Mouse (Mus musculus) heart, postnatal 14 days (tissue): ENCODE measurements at regions not wholly inside any gene's neighbourhood (a gene's known extent, or its start where the extent isn't known, plus 50 kb on each side); places are given as distances from the start of the nearest gene placed in this dataset.
A peak's percentile ranks its signal among the peaks of the same experiment; 100 is the strongest.

Experiments used
- DNase-seq, 2 experiments: peaks; one replicate each; pipeline ENCODE4 v3.0.0; 2021 to 2022
- intact Hi-C: fragments of 180-260 bp; cut with DNase I; formaldehyde crosslinking; loops from one replicate; pipeline ENCODE4 v1.15.1; 2025

DNA sequence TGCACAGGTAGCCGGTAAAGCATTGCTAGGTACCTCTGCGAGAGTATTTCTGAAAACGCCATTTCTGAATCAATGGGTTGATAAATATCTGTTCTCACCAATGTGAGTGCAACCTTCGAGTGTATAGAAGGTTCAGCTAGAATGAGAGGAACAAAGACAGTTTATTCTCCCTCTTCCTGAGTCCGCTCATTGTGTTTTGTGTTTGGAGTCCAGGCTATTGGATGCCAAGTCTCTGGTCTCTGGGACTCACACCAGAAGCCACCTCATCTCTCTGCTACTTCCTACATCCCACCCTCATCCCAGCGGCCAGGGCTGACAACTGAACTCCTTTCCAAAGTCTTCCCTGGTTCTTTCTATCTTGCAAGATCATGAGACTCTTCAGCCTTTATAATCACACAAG lies 62.7 kb downstream of the Lrrc30 start:
- intact Hi-C loops: loop anchor here (5.0 kb wide), 1 partner anchor 58 kb away; no protein-coding TSS in a partner anchor
- DNase-seq: no peak

DNA sequence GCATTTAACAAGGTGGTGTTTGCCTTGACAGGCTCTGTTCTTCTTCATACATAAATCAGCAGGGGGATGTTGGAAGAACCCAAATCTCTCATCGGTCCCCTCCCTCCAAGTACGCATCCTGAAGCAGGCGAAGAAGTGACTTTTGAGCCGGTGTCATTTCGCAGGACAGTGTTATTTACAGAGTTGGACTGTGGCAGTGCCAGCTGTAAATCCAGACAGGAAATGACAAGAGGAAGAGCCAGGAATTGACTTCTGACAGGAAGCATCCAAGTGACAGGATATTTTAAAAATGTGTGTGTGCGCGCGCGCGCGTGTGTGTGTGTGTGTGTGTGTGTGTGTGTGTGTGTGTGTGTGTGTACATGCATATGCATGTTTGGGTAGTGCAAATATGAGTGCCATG lies 66.3 kb downstream of the Lrrc30 start:
- intact Hi-C loops: loop anchor here (5.0 kb wide), 1 partner anchor 54 kb away; no protein-coding TSS in a partner anchor
- DNase-seq: no peak

GRCm38 (mm10) chr17:67565746-67566145 lies 66.8 kb downstream of the Lrrc30 start:
- intact Hi-C loops: loop anchor here (5.0 kb wide), 1 partner anchor 53 kb away; no protein-coding TSS in a partner anchor
- peak in 1 of 2 experiments; percentile 18 for DNase-seq

DNA sequence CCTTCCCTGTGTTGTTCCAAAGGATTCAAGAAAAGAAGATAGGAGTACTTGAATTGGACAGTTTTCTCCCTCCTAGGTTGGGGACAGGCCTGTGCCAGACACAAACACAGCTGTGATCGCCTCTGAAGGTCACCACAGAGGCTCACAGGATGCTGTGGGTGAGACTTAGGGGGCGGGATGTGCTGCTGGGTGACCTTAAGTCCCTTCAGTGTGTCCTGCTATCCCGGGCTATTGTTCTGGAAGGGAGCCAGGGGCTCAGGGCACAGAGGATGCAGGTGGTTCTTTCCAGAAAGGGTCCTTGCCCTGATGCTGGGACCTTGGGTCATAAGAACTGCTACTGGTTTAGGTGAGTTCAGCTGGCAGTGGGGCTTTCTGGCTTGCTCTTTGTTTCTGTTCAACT lies 67.7 kb downstream of the Lrrc30 start:
- intact Hi-C loops: loop anchor here (5.0 kb wide), 1 partner anchor 53 kb away; no protein-coding TSS in a partner anchor
- DNase-seq: peak; percentile 14 to 33

DNA sequence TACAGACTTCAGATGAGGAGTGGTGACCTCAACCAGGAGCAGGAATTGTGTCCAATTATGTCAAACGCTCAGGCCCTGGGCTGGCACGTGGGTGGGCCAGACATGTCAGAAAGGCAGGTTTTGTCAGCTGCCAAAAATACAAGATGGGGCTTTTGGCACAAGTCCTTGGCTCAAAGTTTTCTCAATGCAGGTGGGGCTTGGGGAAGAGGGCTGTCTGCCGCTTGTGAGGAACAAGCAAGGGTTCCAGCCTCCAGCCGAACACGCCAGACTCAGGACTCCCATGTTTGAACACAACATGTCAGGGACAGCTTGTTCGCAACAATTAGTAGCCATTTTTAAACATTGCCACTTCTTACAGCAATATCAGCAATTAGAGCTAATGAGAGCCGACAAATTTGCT lies 69.5 kb downstream of the Lrrc30 start:
- intact Hi-C loops: no loop called here
- no peak for DNase-seq

DNA sequence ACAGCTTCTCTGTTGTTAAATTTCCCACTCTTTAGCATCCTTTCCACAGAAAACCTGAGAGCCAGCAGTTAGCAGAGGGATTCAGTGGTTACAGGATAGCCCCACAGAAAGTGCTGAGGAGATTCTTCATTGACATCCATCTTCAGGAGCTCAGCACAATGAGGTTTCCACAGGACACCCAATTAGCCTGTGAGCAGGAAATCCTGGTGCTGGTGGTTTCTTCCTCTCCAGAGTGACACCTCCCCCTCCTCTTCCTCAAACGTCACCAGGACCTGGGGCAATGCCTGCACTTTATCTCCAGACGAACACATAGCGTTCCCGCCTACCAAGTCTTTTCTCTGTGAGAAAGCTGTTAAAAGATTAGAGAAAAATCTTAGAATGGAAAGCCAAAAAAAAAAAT lies 70.7 kb downstream of the Lrrc30 start:
- peak in 1 of 2 experiments; percentile 6 for DNase-seq
- intact Hi-C loops: no loop called here

GRCm38 (mm10) chr17:67557351-67557870 lies 75.1 kb downstream of the Lrrc30 start:
- intact Hi-C loops: loop anchor here (5.0 kb wide), 1 partner anchor 35 kb away; no protein-coding TSS in a partner anchor
- DNase-seq: no peak

DNA sequence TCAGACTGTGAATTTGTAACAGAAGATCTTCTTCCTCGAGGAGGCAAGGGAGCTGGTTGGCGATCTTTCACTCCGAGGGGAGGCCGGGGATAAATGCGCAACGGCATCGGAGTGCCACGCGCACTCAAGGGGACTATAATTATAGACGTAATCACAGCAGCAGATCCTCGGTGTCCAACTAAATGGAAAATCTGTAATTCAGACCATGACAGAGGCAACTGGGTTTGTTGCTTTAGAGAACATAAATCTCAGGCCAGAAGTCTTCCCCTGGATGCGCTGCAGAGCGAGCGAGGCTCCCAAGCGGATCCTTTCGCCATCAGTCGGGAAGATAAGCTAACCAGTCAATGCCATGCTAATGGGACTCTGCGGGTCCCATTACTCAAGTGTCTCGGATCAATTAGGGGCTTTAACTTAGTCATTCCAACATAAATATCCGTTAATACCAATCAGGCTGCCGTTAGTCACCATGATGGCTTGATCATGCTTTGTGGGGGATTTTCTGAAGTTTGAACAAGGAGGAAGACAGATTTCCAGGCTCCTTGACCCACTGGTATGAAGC lies 79.9 kb downstream of the Lrrc30 start:
- DNase-seq: no peak
- intact Hi-C loops: no loop called here

DNA sequence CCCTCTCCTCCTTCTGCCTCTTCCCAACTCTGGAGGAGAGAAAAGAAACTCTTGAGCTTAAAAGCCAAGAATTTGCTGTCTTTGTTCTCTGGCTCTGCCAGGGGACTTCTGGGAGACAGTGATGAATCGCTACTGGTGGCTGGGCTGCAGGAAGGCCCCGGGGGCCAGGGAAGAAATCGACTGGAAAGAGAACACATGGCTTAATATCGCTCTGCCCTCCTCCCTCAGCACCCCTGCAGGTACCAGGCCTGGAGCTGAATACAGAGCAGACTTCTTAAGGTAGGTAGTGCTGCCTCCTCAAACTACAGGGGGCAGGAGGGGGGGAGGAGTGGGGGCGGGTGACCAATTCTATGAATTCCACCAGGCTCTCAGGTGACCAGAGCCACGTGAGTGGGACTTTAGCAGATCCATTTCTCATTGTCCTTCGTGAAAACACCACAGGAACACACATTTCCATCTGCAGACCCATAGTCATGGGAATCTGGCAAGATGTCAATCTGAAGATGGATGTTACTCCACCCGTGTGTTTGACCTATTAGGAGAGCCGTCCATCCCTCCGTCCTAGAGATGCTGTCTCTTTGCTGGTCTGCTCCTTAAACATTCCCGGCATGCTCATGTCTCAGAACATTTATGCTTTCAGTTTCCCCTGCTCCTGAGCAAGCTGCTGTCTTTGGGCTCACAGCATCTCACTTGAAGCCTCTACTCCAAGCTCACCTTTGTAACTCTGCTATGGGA lies 83.4 kb downstream of the Lrrc30 start:
- peak in 1 of 2 experiments; percentile 4 for DNase-seq
- intact Hi-C loops: no loop called here

GRCm38 (mm10) chr17:67544410-67544809 lies 88.1 kb downstream of the Lrrc30 start:
- intact Hi-C loops: no loop called here
- DNase-seq: no peak

GRCm38 (mm10) chr17:67532331-67532730 lies 100.2 kb downstream of the Lrrc30 start:
- DNase-seq: no peak
- intact Hi-C loops: no loop called here

DNA sequence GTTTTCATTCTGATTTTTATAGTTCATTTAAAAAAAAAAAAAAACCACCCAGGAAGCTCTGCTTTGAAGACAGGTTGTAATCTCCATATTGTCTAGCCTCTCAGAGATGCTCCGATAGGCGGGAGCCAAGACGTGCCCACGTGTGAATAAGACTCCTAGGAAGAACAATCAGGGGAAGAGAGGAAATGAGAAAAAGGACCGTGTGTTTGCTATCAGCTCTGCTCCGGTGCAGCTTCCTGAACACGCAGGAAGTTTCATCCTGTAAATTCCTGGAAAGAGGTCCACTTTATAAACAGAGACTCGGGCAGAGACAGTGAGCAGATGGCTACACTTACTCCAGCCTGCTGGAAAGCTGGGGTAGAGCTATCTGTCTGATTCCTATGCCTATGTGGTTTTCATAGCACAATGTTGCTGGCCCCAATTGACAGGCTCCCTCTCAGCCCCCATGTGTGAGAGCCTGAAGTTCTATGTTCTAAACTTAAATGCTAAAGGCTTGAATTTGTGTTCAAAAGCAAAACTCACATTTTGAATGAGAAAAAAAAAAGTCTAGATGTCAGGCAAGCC lies 111.6 kb downstream of the Lrrc30 start:
- intact Hi-C loops: loop anchor here (5.0 kb wide), 1 partner anchor 36 kb away; no protein-coding TSS in a partner anchor
- no peak for DNase-seq

- peak in 1 of 2 experiments; percentile 19 for DNase-seq
- intact Hi-C loops: no loop called here
These were observed 116.8 kb downstream of the Lrrc30 start for GRCm38 (mm10) chr17:67515601-67516147.

DNA sequence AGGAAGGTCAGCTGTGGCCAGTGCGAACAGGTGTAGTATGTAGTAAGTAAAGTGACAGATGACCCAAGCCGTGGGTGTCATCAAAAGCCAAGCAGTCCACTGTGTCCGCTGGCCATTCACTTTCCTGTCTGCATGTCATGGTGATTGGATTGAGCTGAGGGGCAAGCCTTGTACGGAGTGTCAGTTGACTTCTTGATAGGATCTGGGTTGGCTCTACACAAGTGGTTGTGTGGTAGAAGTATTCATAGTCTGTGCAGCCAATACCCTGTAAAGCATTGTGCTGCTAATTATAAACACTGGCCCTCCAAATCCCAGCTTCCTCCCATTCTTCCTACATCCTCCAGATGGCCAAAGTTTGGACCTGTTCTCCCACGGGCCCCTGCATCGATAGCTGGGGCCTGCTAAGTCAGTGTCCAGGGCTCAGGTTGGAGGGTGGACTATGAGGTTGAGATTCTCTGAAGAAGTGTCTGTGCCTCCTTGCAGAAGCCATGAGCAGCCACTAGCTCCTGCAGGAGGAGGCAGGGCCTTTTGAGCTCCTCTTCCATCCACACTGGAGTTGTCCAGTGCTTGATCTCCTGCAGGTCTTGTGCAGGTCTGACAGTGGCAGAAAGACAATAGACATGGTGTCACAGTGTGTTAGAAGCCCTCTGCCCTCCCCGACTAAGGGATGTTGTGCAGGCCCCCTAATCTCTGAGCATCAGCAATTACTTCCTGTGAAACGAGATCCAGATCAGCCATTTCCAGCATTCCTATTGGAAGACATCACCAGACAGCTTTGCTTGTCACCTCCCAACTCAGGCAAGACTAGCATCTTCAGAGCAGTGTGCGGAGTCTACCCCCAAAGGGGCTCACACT lies 117.9 kb downstream of the Lrrc30 start:
- intact Hi-C loops: loop anchor here (5.0 kb wide), 3 partner anchors 37 to 107 kb away; no protein-coding TSS in a partner anchor
- peak; percentile 37 to 40 for DNase-seq

DNA sequence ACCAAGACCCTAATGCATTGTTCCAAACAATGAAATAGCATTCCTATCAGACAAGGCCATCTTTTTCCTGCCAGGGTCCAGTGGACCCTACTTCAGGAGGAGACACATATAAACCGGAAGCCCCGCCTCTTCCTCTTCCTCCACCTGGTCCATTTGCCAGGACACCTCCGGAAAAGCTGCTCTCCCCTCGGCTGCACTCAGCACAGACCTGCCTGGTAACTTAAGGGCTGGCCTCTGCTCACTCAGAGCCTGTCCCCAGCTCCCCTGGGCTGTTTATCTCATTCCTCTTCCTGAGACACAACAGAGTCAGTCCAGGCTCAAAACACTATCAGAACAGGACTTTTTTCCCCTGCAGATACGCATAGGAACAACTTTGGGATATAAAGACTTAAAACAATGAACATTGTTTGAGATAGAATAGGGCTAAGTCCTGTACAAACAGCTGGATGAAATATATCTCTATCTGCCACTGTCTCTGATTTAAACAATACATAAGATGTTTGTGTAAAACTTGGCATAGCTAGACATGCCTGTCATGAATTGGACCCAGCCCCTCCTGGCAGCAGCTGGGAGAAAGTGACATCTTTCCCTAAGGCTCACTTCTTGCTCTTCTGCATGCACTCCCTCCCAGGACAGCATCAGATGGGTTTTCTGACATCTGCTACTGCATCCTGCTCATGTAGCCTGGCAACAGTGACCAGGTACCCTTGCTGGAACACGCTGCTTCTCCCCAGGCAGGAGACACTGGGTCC lies 119.6 kb downstream of the Lrrc30 start:
- DNase-seq: peak; percentile 58 to 70
- intact Hi-C loops: loop anchor here (2.0 to 5.0 kb wide), 4 partner anchors 36 to 158 kb away; partner anchors contain the start of gene Ptprm

DNA sequence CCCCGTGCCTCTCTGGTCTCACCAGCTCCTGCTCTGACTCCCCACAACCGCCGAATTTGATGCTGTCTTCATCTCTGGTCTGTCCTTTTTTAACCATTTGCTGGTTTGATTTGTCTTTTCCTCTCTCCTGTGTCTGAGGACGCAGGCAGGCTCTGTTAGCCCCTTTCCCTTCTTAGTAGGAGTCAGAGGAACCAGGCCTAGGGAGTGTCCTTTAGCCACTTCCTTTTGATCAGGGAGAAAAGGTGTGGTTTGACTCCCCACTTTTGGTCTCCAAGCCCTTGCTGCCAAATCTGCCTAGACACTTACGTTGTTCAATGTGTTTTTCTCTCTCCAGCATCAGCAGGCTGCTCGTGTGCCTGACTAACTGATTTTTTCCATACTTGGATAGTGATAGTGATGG lies 120.5 kb downstream of the Lrrc30 start:
- peak in 1 of 2 experiments; percentile 23 for DNase-seq
- intact Hi-C loops: loop anchor here (2.0 to 5.0 kb wide), 4 partner anchors 35 to 157 kb away; partner anchors contain the start of gene Ptprm

GRCm38 (mm10) chr17:67509921-67510320 lies 122.6 kb downstream of the Lrrc30 start:
- intact Hi-C loops: loop anchor here (5.0 kb wide), 3 partner anchors 33 to 103 kb away; no protein-coding TSS in a partner anchor
- no peak for DNase-seq

DNA sequence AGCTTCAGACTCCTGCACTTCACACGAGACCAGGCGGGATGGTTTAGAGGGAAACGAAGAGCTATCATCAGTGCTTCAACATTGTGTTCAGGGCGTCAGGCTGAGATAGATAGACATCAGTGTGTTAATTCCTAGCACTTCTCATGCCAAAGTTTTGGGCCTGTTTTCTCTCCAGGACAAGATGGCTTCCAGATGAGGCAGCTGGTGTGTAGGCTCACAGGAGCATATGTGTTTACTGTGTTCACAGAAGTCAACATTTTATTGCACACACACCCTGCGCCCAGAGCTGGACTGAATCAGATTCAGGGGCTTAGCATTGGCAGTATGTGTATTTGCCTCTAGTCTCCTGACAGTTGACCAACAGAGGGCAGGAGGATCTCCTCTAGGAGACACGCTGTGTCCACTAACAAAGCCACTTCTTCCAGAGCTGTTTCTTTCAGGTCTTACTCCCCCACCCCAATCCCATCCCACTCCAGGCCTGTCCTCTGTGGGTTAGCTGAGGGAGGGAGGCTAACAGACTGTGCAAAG lies 123.4 kb downstream of the Lrrc30 start:
- intact Hi-C loops: no loop called here
- DNase-seq: no peak

DNA sequence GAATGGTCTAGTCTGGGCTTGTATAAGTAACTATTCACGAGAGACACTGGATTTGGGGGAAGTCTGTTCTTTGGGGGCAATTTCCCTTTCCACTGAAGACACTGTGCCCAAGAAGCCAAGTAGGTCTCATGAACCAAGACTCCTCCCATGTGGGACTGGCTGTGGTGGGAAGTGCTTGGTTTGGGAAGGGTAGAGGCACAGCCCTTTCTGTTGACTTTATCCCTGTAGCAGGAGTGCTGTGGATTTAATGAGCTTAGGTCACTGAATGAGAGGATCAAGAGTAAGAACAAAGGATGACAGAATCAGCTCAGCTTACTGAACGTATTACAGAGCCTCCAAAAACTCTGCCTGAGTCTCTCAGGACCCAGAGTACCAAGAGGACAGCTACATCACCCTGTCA lies 124.2 kb downstream of the Lrrc30 start:
- intact Hi-C loops: no loop called here
- no peak for DNase-seq
